Mouse (Mus musculus): ENCODE data around the gene Dgkb. TPM values are rescaled to one million over a fixed set of nuclear protein-coding genes. Genes with fewer than 3 reads are reported as not detected.
A peak's percentile ranks its signal among the peaks of the same experiment; 100 is the strongest.

Dgkb gene
- polyA plus RNA-seq, 1 experiment from 2014 or later = 2.1 TPM

DNA sequence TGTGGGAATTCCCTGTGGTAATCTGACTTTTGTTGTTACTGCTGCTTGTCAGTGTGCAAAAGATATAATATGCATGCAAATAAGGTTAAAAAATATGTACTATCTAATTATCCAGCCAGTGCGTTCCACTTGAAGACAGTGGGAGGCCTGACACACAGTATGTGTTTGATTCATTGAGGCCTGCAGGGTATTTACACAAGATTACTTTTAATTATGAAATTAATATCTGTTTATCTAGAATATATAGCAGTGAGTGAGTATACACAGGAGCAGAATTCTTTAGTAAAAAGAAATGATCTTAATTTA, 618.6 kb downstream of the Dgkb start:
- ATAC-seq (ENCODE audit: low read depth) (no peak), DNase-seq (ENCODE audit: low spot score) (no peak)
- no peak overlapping the region for H3K9ac ChIP-seq (ENCODE audit: low read depth, low read length)
- H3K27ac ChIP-seq (replicated peaks; ENCODE audit: low read depth, low read length) = no peak overlapping the region
- H3K9me3 ChIP-seq (ENCODE audit: control insufficient read depth, low read length) = no peaks in the 10 kb centered on the region
- WGBS = 47% methylated on average over 1 of the region's 1 CpGs
- no peaks in the 10 kb centered on the region for H3K27me3 ChIP-seq (replicated peaks; ENCODE audit: control insufficient read depth, insufficient read depth, low read length)
- H3K36me3 ChIP-seq (ENCODE audit: control insufficient read depth, insufficient read depth, low read length) = no peaks in the 10 kb centered on the region
- H3K4me2 ChIP-seq (ENCODE audit: low read depth, low read length) = no peak overlapping the region
- H3K4me1 ChIP-seq (ENCODE audit: control insufficient read depth, insufficient read depth, low read length) = no peaks in the 10 kb centered on the region
- H3K4me3 ChIP-seq (ENCODE audit: low read depth, low read length) = no peak overlapping the region

DNA sequence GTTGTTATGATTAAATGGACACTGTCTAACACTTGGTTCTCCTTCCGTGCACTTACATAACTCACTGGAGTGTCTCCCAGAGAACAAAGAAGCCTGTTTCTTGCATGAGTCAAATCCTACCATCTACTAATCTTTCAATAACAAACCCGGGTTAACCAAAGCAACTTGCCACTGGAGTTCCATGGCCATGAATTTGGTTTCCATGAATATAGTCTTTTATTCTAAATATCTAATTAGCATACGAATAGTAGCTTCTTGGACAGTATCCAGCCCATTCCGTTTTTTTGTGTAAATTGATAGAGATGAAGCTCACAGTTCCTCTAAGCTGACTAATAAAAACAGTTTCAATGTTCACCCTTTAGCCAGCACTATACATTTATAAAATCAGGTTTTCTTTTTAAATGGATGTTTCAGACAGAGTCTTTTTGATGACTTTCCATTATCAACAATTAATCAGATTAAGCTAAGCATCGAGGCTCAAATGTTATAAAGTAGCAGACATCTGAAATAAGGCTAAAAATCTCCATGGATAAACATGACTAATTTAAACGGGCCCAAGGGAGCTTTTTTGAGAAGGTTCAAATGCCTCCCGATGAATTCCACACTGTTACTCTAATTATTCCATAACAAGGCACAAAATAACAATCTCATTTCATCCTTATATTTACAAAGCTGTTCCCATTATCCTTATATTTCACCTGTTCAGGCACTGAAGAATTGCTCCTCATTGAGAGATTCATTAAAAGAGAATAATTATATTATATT, 633.0 kb downstream of the Dgkb start:
- Histone ChIP-seq H3K27ac (replicated peaks; ENCODE audit: low read depth, low read length) (no peak overlapping the region), H3K9me3 (ENCODE audit: control insufficient read depth, low read length) (no peaks in the 10 kb centered on the region), H3K9ac (ENCODE audit: low read depth, low read length) (no peak overlapping the region), H3K27me3 (replicated peaks; ENCODE audit: control insufficient read depth, insufficient read depth, low read length) (no peaks in the 10 kb centered on the region), H3K4me3 (ENCODE audit: low read depth, low read length) (no peak overlapping the region), H3K4me2 (ENCODE audit: low read depth, low read length) (no peak overlapping the region), H3K4me1 (ENCODE audit: control insufficient read depth, insufficient read depth, low read length) (no peaks in the 10 kb centered on the region), H3K36me3 (ENCODE audit: control insufficient read depth, insufficient read depth, low read length) (no peaks in the 10 kb centered on the region)
- DNase-seq (ENCODE audit: low spot score) (peak; percentile 5), ATAC-seq (ENCODE audit: low read depth) (no peak)
- 56% methylated on average over 7 of the region's 7 CpGs for WGBS

DNA sequence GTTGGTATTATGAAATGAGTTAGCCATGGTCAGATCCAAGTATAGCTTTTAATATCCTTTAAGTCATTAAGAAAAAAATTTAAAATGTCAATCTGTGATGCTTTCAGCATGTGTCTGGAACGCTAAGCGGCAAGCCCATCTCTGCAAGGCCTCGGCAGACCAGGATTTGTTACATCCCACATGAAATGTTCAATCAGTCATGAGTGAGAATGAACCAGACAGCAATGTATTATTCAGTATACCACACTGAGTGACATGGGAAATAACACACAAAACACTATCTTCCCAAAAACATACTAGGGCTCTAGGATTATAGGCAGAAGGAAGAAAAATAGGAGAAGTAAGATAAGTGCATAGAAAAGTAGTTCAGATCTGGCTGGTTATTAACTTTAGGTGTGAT, 634.2 kb downstream of the Dgkb start:
- no peak for DNase-seq (ENCODE audit: low spot score)
- 61% methylated on average over 3 of the region's 3 CpGs for WGBS

DNA sequence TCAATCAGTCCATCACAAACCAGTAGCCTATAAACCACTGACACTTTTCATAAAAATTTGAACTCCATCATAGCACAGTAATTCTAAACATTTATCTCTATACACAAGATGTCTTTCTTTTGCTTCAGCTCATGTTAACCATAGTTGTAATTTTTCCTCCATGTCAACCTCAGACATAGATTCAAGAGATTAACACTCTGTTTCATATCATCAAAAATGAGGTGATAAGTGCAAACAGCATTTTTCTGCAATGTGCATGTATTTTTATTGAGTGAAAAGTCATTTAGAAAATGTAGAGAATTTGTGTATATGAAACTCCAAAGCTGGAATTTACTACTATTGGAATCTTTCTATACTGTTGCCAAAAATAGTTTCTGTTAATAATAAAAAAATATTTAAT, 650.7 kb downstream of the Dgkb start:
- no peaks in the 10 kb centered on the region for H3K4me1 ChIP-seq (ENCODE audit: control insufficient read depth, insufficient read depth, low read length)
- DNase-seq (ENCODE audit: low spot score) = no peak
- H3K4me3 ChIP-seq (ENCODE audit: low read depth, low read length) = no peak overlapping the region

More for the DNA sequence above, 634.2 kb downstream of the Dgkb start:
- Histone ChIP-seq H3K27me3 (replicated peaks; ENCODE audit: control insufficient read depth, insufficient read depth, low read length) (no peaks in the 10 kb centered on the region), H3K4me3 (ENCODE audit: low read depth, low read length) (no peak overlapping the region), H3K4me1 (ENCODE audit: control insufficient read depth, insufficient read depth, low read length) (no peaks in the 10 kb centered on the region), H3K9me3 (ENCODE audit: control insufficient read depth, low read length) (no peaks in the 10 kb centered on the region), H3K36me3 (ENCODE audit: control insufficient read depth, insufficient read depth, low read length) (no peaks in the 10 kb centered on the region), H3K27ac (replicated peaks; ENCODE audit: low read depth, low read length) (no peak overlapping the region), H3K9ac (ENCODE audit: low read depth, low read length) (no peak overlapping the region), H3K4me2 (ENCODE audit: low read depth, low read length) (no peak overlapping the region)
- ATAC-seq (ENCODE audit: low read depth) = no peak

DNA sequence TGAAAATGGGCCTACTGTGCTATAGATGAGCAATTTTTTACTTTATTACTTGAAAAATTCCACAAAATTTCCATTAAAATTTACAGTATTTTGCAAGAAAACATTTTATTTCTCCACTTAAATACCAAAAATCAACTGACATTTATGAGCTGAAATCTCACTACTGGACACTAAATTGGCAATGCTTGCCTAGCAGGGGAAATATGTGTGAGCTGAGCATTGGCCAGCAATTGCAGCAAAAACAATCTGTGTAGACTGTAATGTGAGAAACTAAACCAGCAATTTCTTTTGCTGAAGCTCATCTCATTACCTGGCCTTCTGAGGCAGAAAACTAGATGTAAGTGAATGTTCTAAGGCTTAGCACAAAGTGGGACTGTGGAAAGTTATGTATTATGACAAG, 651.1 kb downstream of the Dgkb start:
- no peaks in the 10 kb centered on the region for H3K9me3 ChIP-seq (ENCODE audit: control insufficient read depth, low read length)
- ATAC-seq (ENCODE audit: low read depth) (no peak), DNase-seq (ENCODE audit: low spot score) (no peak)
- no peaks in the 10 kb centered on the region for H3K27me3 ChIP-seq (replicated peaks; ENCODE audit: control insufficient read depth, insufficient read depth, low read length)
- no peak overlapping the region for H3K9ac ChIP-seq (ENCODE audit: low read depth, low read length)
- no peak overlapping the region for H3K4me2 ChIP-seq (ENCODE audit: low read depth, low read length)
- H3K4me1 ChIP-seq (ENCODE audit: control insufficient read depth, insufficient read depth, low read length) = no peaks in the 10 kb centered on the region
- no peak overlapping the region for H3K4me3 ChIP-seq (ENCODE audit: low read depth, low read length)
- no peaks in the 10 kb centered on the region for H3K36me3 ChIP-seq (ENCODE audit: control insufficient read depth, insufficient read depth, low read length)
- H3K27ac ChIP-seq (replicated peaks; ENCODE audit: low read depth, low read length) = no peak overlapping the region

More for the DNA sequence above, 650.7 kb downstream of the Dgkb start:
- no peak overlapping the region for H3K27ac ChIP-seq (replicated peaks; ENCODE audit: low read depth, low read length)
- no peaks in the 10 kb centered on the region for H3K36me3 ChIP-seq (ENCODE audit: control insufficient read depth, insufficient read depth, low read length)
- no peak for ATAC-seq (ENCODE audit: low read depth)
- H3K9me3 ChIP-seq (ENCODE audit: control insufficient read depth, low read length) = no peaks in the 10 kb centered on the region
- no peak overlapping the region for H3K4me2 ChIP-seq (ENCODE audit: low read depth, low read length)
- H3K27me3 ChIP-seq (replicated peaks; ENCODE audit: control insufficient read depth, insufficient read depth, low read length) = no peaks in the 10 kb centered on the region
- H3K9ac ChIP-seq (ENCODE audit: low read depth, low read length) = no peak overlapping the region

DNA sequence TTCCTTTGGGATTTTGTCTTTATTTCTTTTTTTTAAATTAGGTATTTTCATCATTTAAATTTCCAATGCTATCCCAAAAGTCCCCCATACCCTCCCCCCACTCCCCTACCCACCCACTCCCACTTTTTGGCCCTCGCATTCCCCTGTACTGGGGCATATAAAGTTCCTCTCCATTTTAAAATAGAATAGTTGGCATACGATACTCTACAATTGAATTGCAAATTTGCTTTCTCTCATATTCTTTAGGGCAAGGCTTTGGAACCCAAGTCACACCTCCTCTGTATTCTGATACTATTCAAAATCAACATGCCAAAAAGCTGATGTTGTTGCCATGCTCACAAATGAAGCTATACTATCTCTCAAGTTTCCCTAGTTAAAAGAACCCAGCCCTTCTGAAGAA, 679.7 kb downstream of the Dgkb start:
- no peak for ATAC-seq (ENCODE audit: low read depth)
- WGBS = 78% methylated on average over 2 of the region's 2 CpGs
- no peak for DNase-seq (ENCODE audit: low spot score)
- Histone ChIP-seq H3K9me3 (ENCODE audit: control insufficient read depth, low read length) (no peaks in the 10 kb centered on the region), H3K9ac (ENCODE audit: low read depth, low read length) (no peak overlapping the region), H3K4me2 (ENCODE audit: low read depth, low read length) (no peak overlapping the region), H3K4me3 (ENCODE audit: low read depth, low read length) (no peak overlapping the region), H3K27me3 (replicated peaks; ENCODE audit: control insufficient read depth, insufficient read depth, low read length) (no peaks in the 10 kb centered on the region), H3K36me3 (ENCODE audit: control insufficient read depth, insufficient read depth, low read length) (no peaks in the 10 kb centered on the region), H3K4me1 (ENCODE audit: control insufficient read depth, insufficient read depth, low read length) (no peaks in the 10 kb centered on the region), H3K27ac (replicated peaks; ENCODE audit: low read depth, low read length) (no peak overlapping the region)

DNA sequence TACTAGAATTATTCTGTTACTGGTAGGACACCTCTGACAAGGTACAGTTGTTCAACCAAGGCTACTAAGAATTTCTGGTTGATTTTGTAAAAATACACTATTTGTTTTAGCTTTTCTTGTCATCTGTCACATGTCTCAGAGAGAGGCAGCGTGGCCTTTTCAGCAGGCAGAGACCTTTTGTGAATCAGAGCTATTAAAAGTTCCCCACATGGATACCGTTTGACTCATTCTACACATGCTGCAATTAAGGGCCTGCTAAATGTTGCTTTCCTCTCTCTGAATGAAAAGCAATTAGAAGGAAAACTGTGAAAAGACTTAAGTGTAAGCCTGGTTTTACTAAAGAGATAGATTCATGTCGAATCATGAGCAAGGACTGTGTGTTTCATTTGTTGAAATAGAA, 683.4 kb downstream of the Dgkb start:
- Histone ChIP-seq H3K4me3 (ENCODE audit: low read depth, low read length) (no peak overlapping the region), H3K4me2 (ENCODE audit: low read depth, low read length) (no peak overlapping the region), H3K27me3 (replicated peaks; ENCODE audit: control insufficient read depth, insufficient read depth, low read length) (no peaks in the 10 kb centered on the region), H3K4me1 (ENCODE audit: control insufficient read depth, insufficient read depth, low read length) (no peaks in the 10 kb centered on the region), H3K9ac (ENCODE audit: low read depth, low read length) (no peak overlapping the region), H3K36me3 (ENCODE audit: control insufficient read depth, insufficient read depth, low read length) (no peaks in the 10 kb centered on the region), H3K27ac (replicated peaks; ENCODE audit: low read depth, low read length) (no peak overlapping the region), H3K9me3 (ENCODE audit: control insufficient read depth, low read length) (no peaks in the 10 kb centered on the region)
- DNase-seq (ENCODE audit: low spot score) = no peak
- ATAC-seq (ENCODE audit: low read depth) = no peak
- 48% methylated on average over 3 of the region's 3 CpGs for WGBS

DNA sequence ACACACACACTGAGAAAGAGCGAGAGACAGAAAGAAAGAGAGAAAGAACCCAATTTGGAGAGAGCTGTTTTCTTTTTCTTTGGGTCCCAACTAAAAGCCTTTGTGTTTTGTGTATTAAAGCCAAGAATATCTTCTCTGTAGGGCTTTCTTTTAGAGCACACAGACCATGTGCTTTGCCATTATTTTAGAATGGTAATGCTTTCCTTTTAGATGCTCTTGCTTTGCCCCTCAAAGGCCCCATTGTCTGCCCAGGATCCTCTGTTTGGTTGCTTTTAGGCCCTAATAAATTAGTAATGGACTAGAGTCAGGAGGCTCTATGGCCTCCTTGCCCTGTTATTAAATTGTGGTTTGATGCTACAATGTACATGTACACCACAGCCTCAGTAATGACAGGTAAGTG, 690.7 kb downstream of the Dgkb start:
- DNase-seq (ENCODE audit: low spot score) (no peak), ATAC-seq (ENCODE audit: low read depth) (no peak)
- H3K36me3 ChIP-seq (ENCODE audit: control insufficient read depth, insufficient read depth, low read length) = no peaks in the 10 kb centered on the region
- WGBS = no CpG with 5 or more reads among the region's 1 CpGs
- no peaks in the 10 kb centered on the region for H3K9me3 ChIP-seq (ENCODE audit: control insufficient read depth, low read length)
- no peak overlapping the region for H3K4me3 ChIP-seq (ENCODE audit: low read depth, low read length)
- H3K4me2 ChIP-seq (ENCODE audit: low read depth, low read length) = no peak overlapping the region
- no peaks in the 10 kb centered on the region for H3K27me3 ChIP-seq (replicated peaks; ENCODE audit: control insufficient read depth, insufficient read depth, low read length)
- H3K9ac ChIP-seq (ENCODE audit: low read depth, low read length) = no peak overlapping the region
- no peaks in the 10 kb centered on the region for H3K4me1 ChIP-seq (ENCODE audit: control insufficient read depth, insufficient read depth, low read length)
- no peak overlapping the region for H3K27ac ChIP-seq (replicated peaks; ENCODE audit: low read depth, low read length)

DNA sequence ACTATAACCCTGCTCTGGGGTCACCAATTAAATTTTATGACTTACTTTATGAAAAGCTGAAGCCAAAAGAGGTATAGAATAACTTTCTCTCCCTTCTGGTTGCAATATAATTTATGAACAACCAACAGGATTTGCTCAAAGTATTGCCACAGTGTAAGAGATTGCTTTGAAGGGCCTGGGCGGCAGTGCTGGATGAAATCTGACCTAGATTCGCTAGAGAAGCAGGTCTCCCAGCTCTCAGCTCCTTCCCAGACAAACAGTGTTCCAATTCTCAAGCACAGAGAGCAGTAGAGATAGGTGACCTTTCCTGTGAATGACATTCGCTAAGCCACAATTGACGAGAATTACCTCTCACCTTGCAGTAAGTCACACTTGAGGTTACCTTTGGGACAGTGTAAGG, 727.9 kb downstream of the Dgkb start:
- Histone ChIP-seq H3K4me2 (ENCODE audit: low read depth, low read length) (no peak overlapping the region), H3K9ac (ENCODE audit: low read depth, low read length) (no peak overlapping the region), H3K36me3 (ENCODE audit: control insufficient read depth, insufficient read depth, low read length) (no peaks in the 10 kb centered on the region), H3K4me1 (ENCODE audit: control insufficient read depth, insufficient read depth, low read length) (no peaks in the 10 kb centered on the region), H3K27ac (replicated peaks; ENCODE audit: low read depth, low read length) (no peak overlapping the region), H3K9me3 (ENCODE audit: control insufficient read depth, low read length) (no peaks in the 10 kb centered on the region), H3K4me3 (ENCODE audit: low read depth, low read length) (no peak overlapping the region), H3K27me3 (replicated peaks; ENCODE audit: control insufficient read depth, insufficient read depth, low read length) (no peaks in the 10 kb centered on the region)
- DNase-seq (ENCODE audit: low spot score) = peak; percentile 2
- no peak for ATAC-seq (ENCODE audit: low read depth)
- WGBS = 71% methylated on average over 4 of the region's 4 CpGs
